Mouse (Mus musculus) heart, adult 2 months (tissue): Measurements from ENCODE around the gene Elmo2. TPM values are rescaled to one million over a fixed set of nuclear protein-coding genes. Genes with fewer than 3 reads are reported as not detected.
A peak's percentile ranks its signal among the peaks of the same experiment; 100 is the strongest.

Experiments used
- DNase-seq, 2 experiments: peaks; one replicate each; pipeline ENCODE4 v3.0.0; 2021
- H3K27ac ChIP-seq: fragments of 200-600 bp; 2 replicates; pipeline ENCODE4 v1.8.1; 2022
- H3K27me3 ChIP-seq: fragments of 200-500 bp; 2 replicates; pipeline ENCODE4 v1.6.1; 2012; ENCODE audit warnings: mild to moderate bottlenecking, low read length, inconsistent platforms, mixed read lengths; ENCODE audit not compliant: control insufficient read depth, insufficient read depth
- H3K36me3 ChIP-seq: fragments of 200-500 bp; 2 replicates; pipeline ENCODE4 v1.6.1; 2012; ENCODE audit warnings: low read length, inconsistent platforms; ENCODE audit not compliant: control insufficient read depth, insufficient read depth
- H3K4me1 ChIP-seq: fragments of 200-500 bp; 2 replicates; pipeline ENCODE4 v1.6.1; 2011; ENCODE audit warnings: low read length; ENCODE audit not compliant: control insufficient read depth, insufficient read depth
- H3K4me3 ChIP-seq: fragments of 200-600 bp; 2 replicates; pipeline ENCODE4 v1.8.1; 2022
- H3K79me2 ChIP-seq: fragments of 200-500 bp; replicated peaks from 2 replicates; pipeline ENCODE4 v1.6.1; 2012; ENCODE audit warnings: mild to moderate bottlenecking, inconsistent platforms, low read length, moderate library complexity, mixed read lengths; ENCODE audit not compliant: control insufficient read depth, insufficient read depth
- H3K9ac ChIP-seq: fragments of 200-500 bp; 2 replicates; pipeline ENCODE4 v1.6.1; 2012; ENCODE audit warnings: low read depth, mild to moderate bottlenecking, control low read depth, inconsistent platforms, low read length, mixed read lengths
- CTCF ChIP-seq: fragments of 200-600 bp; IDR thresholded peaks from 2 replicates; pipeline ENCODE4 v1.8.1; 2022; ENCODE audit warnings: antibody characterized with exemption, mild to moderate bottlenecking, moderate library complexity
- EP300 ChIP-seq: fragments of 200-500 bp; IDR thresholded peaks from 2 replicates; pipeline ENCODE4 v1.6.1; 2011; ENCODE audit warnings: low read depth, low read length, control low read depth; ENCODE audit not compliant: insufficient read depth
- POLR2A ChIP-seq: fragments of 200-500 bp; IDR thresholded peaks from 2 replicates; pipeline ENCODE4 v1.6.1; 2011; ENCODE audit warnings: mild to moderate bottlenecking, low read depth, low read length, control low read depth; ENCODE audit not compliant: insufficient read depth
- WGBS: fragments of 180-500 bp; shearing (Covaris S2); methylation state at CpG from one replicate; pipeline ENCODE4 v1.1.7; 2018; 5-methylcytosine and 5-hydroxymethylcytosine counted together
- intact Hi-C: fragments of 180-260 bp; cut with DNase I; formaldehyde crosslinking; loops from one replicate; pipeline ENCODE4 v1.15.1; 2025
- polyA plus RNA-seq: library from polyadenylated mRNA; depleted of rRNA; stranded (reverse); fragments of >200 nt; gene quantifications from 2 replicates; pipeline ENCODE4 v1.2.3, GENCODE M21; 2012
- total RNA-seq, 2 experiments: library from RNA; stranded (reverse); gene quantifications; 2 replicates each; pipeline ENCODE4 v1.2.3; 2021

Gene Elmo2
- total and polyA plus RNA-seq, 3 experiments = 13.9 to 36.3 (median 14.8) TPM

DNA sequence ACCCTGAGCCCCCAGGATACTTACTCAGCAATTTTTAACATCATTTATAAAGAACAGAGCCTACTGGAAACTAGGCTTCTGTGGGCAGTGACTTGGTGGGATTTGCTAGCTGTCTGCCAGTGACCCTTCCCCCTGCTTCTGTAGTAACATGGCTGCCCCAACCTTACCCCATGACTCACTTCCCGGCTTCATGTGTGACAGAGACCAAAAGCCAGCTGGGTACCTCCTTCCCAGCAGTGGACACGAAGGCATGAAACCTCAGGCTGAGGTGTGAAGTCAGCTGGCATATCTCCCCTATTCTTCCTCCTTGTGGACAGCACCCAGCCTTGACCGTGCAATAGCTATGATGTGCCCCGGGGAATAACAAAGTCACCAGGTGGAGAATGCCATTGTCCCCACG, 2.5 kb upstream of the Elmo2 start:
- H3K36me3 ChIP-seq = no peaks in the 10 kb centered on the region
- H3K9ac ChIP-seq = no peak overlapping the region
- peaks cover 8% of the 10 kb centered on the region for H3K4me1 ChIP-seq
- H3K79me2 ChIP-seq = peaks cover 3% of the 10 kb centered on the region
- DNase-seq = no peak
- TF ChIP-seq CTCF (no peak), EP300 (no peak), POLR2A (no peak)
- H3K27ac ChIP-seq = no peak overlapping the region
- H3K27me3 ChIP-seq = no peaks in the 10 kb centered on the region
- WGBS = 65% methylated on average over 5 of the region's 5 CpGs
- intact Hi-C loops = loop anchor here (5.0 kb wide), 1 partner anchor 41 kb away; the partner anchor contains the start of gene Slc35c2
- no peak overlapping the region for H3K4me3 ChIP-seq

DNA sequence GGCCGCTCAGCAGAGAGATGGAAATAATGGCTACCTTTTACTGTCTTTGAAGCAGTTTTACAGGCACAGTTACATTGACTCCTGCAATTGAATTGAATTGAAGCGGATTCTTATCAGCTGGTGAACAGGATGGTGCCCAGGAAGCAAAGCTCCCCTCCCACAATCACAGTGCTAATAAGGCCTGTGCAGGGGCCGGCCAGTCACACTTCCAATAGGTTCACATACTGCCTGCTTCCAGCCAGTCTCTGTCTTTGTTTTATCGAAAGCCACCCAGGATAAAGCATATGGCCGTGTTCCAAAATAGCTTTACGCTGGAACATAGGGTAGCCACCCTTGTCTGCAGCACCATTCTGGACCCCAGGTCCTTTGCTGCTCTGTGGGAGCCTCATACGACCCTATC, 1.1 kb upstream of the Elmo2 start:
- TF ChIP-seq POLR2A (no peak), CTCF (no peak), EP300 (no peak)

DNA sequence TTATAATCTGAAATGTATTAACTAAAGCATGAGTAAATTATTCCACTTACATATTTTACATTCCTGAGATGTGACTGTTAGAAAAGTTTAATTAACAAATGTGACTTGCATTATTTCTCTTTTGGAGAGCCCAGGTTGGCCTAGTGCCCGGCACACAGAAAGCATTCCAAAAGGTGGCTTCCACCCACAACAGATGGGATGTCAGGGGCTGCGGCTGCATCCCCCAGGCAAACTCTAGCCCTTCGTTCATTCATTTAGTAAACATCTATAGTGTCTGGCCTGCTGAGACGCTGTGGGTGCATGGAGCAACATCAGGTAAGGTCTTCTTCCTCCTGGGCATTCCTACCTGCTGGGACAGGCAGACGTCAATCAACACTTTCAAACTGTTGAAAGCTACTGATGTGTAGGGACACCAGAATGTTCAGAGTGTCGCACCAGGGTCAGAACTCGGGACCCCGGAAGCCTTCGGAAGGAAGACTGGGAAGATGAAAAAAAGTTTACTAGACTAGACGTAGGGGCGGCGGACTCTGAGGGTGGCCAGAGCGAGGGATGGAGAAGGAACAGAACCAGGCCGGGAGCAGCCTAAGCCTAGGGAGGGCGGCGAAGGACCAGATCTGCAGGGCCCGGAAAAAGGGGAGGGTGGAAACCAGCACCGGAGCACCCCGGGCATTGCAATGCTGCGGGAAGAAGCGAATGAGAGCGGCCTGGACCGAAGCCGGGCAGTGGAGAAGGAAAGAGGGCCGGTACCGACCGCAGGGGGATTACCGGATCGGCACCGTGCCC, 567 bp downstream of the Elmo2 start:
- H3K36me3 ChIP-seq = no peaks in the 10 kb centered on the region
- DNase-seq = no peak
- TF ChIP-seq POLR2A = no peak
- H3K27me3 ChIP-seq = no peaks in the 10 kb centered on the region
- under 1% methylated on average over 30 of the region's 30 CpGs for WGBS
- intact Hi-C loops = loop anchor here (5.0 kb wide), 1 partner anchor 38 kb away; the partner anchor contains the start of gene Slc35c2
- peak overlapping the region; percentile 74 for H3K27ac ChIP-seq
- H3K4me3 ChIP-seq = peak overlapping the region; percentile 99
- H3K79me2 ChIP-seq = peaks cover 3% of the 10 kb centered on the region
- peak overlapping the region; percentile 89 for H3K9ac ChIP-seq
- peaks cover 28% of the 10 kb centered on the region for H3K4me1 ChIP-seq

More for the DNA sequence above, 1.1 kb upstream of the Elmo2 start:
- H3K4me1 ChIP-seq = peaks cover 12% of the 10 kb centered on the region
- H3K27ac ChIP-seq = peak overlapping the region; percentile 80; the same call in 1 of the 2 replicates
- DNase-seq = no peak
- peaks cover 3% of the 10 kb centered on the region for H3K79me2 ChIP-seq
- intact Hi-C loops = loop anchor here (5.0 kb wide), 1 partner anchor 40 kb away; the partner anchor contains the start of gene Slc35c2
- H3K4me3 ChIP-seq = no peak overlapping the region
- 35% methylated on average over 7 of the region's 7 CpGs for WGBS
- H3K27me3 ChIP-seq = no peaks in the 10 kb centered on the region
- H3K9ac ChIP-seq = no peak overlapping the region
- H3K36me3 ChIP-seq = no peaks in the 10 kb centered on the region

DNA sequence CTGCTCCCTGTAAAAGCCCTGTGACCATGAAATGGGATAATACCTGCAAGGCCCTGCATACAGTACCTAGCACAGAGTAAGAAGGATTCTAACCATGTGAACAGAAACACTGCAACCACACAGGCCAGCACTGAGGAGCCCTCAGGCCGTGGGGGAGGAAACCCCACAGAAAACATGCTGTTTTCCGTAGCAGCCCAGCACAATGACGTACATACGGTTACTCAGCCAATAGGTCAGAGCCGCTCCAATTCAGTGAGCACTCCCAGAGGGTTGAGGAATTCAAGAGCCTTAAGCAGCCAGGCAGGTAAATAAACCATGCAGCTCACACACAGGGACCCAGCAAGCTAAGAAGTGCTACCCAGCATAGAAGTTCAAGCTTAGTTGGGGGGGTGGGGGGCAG, 2.4 kb downstream of the Elmo2 start:
- intact Hi-C loops = no loop called here

DNA sequence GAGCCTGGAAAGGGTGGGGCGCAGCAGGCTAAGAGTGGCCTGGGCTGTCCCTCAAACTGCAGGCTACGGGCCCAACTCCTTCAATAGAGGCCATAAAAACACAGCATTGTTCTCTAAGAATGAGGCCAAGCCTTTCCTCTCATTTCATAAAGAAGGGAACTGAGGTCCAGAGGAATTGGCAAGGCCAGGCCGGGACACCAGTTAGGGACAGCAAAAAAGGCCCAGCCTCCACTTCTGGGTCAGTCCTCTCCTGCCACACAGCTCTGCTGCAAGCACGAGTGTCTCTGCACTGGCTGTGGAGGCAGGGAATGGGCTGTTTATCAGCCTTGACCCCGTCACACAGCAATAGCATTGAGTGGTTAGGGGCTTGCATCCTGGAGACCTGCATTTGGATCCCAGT, 2.8 kb downstream of the Elmo2 start:
- H3K4me1 ChIP-seq = peaks cover 45% of the 10 kb centered on the region
- no peaks in the 10 kb centered on the region for H3K36me3 ChIP-seq
- no peak for DNase-seq
- TF ChIP-seq POLR2A (no peak), EP300 (no peak), CTCF (no peak)
- 0 out of 2 replicates have a peak overlapping the region, but pooled peaks have one; percentile 17 for H3K9ac ChIP-seq
- peaks cover 3% of the 10 kb centered on the region for H3K79me2 ChIP-seq
- 50% methylated on average over 5 of the region's 5 CpGs for WGBS
- peak overlapping the region; percentile 63 for H3K27ac ChIP-seq
- H3K27me3 ChIP-seq = no peaks in the 10 kb centered on the region
- intact Hi-C loops = no loop called here
- H3K4me3 ChIP-seq = no peak overlapping the region

More for the DNA sequence above, 2.4 kb downstream of the Elmo2 start:
- no peak overlapping the region for H3K4me3 ChIP-seq
- no peaks in the 10 kb centered on the region for H3K36me3 ChIP-seq
- peaks cover 3% of the 10 kb centered on the region for H3K79me2 ChIP-seq
- no peak for TF ChIP-seq CTCF
- TF ChIP-seq EP300 = no peak
- TF ChIP-seq POLR2A = no peak
- no peak for DNase-seq
- 0 out of 2 replicates have a peak overlapping the region, but pooled peaks have one; percentile 17 for H3K9ac ChIP-seq
- no peaks in the 10 kb centered on the region for H3K27me3 ChIP-seq
- H3K27ac ChIP-seq = peak overlapping the region; percentile 63
- 50% methylated on average over 5 of the region's 5 CpGs for WGBS
- peaks cover 41% of the 10 kb centered on the region for H3K4me1 ChIP-seq

DNA sequence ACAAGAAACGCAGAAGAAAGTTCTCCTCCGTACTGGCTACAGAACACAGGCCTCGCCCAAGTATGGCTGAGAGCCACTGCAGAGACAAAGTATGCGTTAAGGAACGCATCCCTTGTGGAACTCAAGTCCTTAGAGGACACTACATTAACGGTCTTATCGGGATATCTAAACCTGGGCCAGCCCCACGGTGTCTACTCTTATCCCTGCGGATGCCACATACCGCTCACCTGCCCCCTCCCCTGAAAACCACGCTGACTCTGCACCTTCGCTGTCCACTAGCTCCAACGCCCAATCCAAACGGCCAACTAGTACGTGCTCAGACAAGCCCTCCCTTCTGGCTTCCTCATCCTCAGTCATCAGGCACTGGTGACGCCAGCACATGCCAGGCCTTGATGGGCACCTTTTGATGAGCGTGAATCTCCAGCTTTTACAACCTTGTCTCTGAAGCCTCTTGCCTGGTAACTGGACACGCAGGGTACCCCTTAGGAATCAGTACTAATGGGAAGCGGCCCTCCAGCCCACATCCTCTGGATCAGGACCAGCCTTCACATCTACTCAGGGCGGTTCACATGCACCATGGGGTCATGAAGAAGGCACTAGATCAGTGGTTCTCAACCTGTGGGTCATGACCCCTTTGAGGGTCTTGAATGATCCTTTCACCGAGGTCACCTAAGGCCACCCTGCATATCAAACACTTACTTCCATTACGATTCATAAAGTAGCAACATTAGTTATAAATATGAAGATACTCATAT, 4.1 kb downstream of the Elmo2 start:
- intact Hi-C loops = no loop called here
- Histone ChIP-seq H3K27me3 (no peaks in the 10 kb centered on the region), H3K4me3 (no peak overlapping the region), H3K36me3 (no peaks in the 10 kb centered on the region), H3K79me2 (peaks cover 3% of the 10 kb centered on the region), H3K9ac (no peak overlapping the region), H3K27ac (peak overlapping the region; percentile 81), H3K4me1 (peaks cover 56% of the 10 kb centered on the region)
- 69% methylated on average over 22 of the region's 22 CpGs for WGBS
- no peak for TF ChIP-seq CTCF
- TF ChIP-seq EP300 = no peak
- TF ChIP-seq POLR2A = no peak
- DNase-seq = no peak
